Mouse (Mus musculus) G1E-ER4 (cell line): ENCODE measurements around the gene D17H6S53E. TPM values are rescaled to one million over a fixed set of nuclear protein-coding genes. Genes with fewer than 3 reads are reported as not detected.

Experiments
- GATA1 ChIP-seq: IDR thresholded peaks from one replicate; pipeline ENCODE4 v1.8.0; 2012; ENCODE audit warnings: low read length, inconsistent platforms
- polyA plus RNA-seq: library from polyadenylated mRNA; stranded (reverse); fragments of >175 nt; gene quantifications from 2 replicates; pipeline ENCODE4 v1.2.3, GENCODE M21; 2012

D17H6S53E gene
- polyA plus RNA-seq: 11.4 and 13.3 TPM in 2 replicates

DNA sequence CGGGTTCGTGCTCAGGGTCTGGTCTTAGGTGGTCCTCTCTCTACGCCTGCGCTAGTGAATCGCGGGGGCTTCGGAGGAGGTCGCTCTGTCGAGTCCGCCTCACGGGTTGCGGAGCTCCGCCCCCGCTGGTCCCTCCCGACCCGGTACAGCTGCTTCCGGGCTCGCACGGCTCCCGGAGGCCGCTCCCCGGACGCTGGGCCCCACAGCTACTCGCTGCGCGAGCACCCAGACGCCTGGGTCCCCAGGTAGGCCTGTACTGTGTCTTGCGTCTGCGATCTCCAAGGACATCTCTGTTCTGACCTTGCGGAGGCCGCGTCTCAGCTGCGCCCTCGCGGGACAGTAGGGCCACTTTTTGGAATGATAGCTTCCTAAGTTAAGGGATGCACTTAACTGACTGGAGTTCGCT is at the start of gene D17H6S53E:
Gene D17H6S53E, plus strand, starts transcription at position 168 of the 406 bp plus-strand sequence.
- TF ChIP-seq GATA1: no peak

DNA sequence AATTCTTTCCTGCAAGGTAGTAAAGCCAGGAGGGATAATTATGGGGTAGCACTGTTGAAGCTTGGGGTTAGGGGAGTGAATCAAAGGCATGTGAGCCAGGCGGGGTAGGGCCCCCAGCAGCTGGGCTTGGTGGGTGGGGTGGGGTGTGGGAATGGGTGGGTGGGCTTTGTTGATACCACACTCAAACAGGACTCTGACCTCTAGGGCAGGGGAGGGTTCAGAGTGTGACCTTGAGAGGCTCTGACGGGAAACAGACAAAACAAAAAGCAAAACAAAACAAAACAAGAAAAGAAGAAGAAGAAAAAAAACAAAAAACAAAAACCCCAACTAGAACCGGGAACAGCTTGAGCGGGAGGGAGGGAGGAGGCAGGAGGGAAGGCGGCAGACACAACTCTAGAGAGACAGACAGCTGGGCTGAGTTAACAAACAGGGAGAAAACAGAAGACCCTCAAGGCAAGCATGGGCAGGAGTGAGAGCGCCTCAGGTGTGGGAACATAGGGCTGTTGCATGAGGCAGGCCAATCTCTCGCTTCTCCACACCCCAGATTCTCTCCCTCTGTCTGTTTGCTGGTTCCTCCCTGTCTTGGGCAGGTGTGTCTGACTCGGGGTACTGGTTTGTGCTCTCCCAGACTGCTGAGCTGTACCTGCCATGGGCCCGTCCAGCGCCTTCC is 49.5 kb upstream of the D17H6S53E start, which contains the start of gene Ly6g6e:
Gene Ly6g6e, plus strand, starts transcription at position 396 of the 670 bp plus-strand sequence.
- TF ChIP-seq GATA1: no peak

- no peak for TF ChIP-seq GATA1
Observed at GRCm38 (mm10) chr17:35077285-35077684, 48.9 kb upstream of the D17H6S53E start.

GRCm38 (mm10) chr17:35077786-35078233 is 48.4 kb upstream of the D17H6S53E start, which contains the start of gene Ly6g6d:
Ly6g6d (minus strand) TSS chr17:35078065.
- no peak for TF ChIP-seq GATA1

GRCm38 (mm10) chr17:35079778-35080177 is 46.4 kb upstream of the D17H6S53E start:
- peak; percentile 99 for TF ChIP-seq GATA1

GRCm38 (mm10) chr17:35080248-35080647 is 45.9 kb upstream of the D17H6S53E start:
- TF ChIP-seq GATA1: no peak

GRCm38 (mm10) chr17:35080710-35081109 is 45.5 kb upstream of the D17H6S53E start:
- no peak for TF ChIP-seq GATA1

DNA sequence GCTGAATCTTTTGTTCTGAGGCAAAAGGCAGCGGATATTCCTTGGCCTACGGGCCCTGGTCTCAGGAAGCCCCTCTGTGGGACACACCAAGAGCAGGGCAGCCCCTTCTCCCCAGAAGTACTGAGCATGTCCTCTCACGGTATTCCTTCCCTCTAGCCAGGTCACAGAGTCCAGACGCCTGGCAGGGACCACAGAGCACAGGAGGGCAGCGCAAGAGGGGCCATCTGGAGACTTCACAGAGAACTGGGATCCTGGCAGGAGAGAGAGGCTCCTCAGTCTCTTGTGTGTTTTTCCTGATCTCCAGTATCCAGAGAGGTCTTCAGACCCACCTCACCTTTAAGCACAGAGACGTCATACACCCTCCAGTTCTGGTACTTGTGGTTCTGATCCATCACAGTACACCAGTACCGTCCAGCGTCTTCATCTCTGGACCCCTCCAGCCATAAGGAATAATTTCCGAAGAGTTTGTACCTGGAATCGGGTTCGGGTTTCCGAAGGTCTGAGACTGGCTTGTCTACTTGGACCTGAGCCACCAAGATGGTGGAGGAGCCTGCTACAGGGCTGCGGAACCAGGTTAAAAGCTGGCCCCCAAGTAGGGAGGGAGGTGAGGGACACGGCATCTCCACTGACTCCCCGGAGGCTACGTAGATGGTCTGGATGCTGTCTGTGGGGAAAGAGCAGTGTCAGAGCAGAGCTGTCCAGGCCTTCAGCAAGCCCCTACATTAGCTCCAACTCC is 43.2 kb upstream of the D17H6S53E start:
- no peak for TF ChIP-seq GATA1

- TF ChIP-seq GATA1: no peak
Observed at GRCm38 (mm10) chr17:35083929-35084497, 42.2 kb upstream of the D17H6S53E start.

DNA sequence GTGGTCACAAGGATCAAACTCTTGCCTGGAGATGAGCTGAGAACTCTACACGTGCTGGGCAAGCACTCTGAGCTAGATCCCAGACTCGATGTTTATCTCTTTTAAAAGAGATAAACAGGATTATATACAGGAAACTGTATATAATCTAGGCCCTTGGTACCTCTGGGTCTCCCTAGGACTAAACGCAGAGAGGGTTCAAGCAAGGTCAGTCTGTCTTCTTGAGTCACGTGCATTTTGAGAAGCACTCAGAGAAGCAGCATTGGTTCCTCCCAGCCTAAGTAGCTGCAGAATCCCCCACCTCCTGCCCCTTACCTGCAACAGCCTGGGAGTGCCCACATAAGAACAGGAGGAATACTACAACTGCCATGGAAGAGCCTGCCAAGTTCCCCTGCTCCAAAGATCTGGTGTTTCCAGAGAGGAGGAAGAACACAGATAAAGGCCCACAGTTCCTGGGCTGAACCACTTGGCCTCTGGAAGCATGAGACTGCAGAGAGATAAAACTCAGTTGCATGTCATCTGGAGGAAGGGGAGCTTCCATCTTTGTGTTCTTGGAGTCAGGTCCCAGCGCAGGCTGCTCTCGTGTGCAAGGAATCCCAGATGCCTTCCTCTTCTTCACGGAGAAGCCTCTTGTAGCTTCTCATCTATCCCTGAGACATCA is 40.8 kb upstream of the D17H6S53E start, which contains the start of gene Ly6g6f:
Gene Ly6g6f, minus strand, starts transcription at position 403 of the 658 bp plus-strand sequence.
- no peak for TF ChIP-seq GATA1

DNA sequence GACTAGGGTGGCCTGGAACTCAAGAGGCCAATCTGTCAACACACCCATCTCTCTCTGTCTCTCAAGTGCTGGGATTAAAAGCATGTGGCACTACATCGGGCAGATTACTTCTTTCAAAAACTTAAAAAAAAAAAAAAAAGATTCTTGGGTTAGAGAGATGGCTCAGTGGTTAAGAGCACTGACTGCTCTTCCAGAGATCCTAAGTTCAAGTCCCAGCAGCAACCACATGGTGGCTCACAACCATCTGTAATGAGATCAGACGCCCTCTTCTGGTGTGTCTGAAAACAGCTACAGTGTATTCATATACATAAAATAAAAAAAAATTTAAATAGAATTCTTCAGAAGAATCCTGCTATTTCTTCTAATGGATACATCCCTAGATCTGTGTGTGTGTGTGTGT is 38.0 kb upstream of the D17H6S53E start:
- no peak for TF ChIP-seq GATA1

- no peak for TF ChIP-seq GATA1
Observed at GRCm38 (mm10) chr17:35088825-35089644, 37.1 kb upstream of the D17H6S53E start, which contains the start of gene Abhd16a. Abhd16a (plus strand) TSS chr17:35089263.

DNA sequence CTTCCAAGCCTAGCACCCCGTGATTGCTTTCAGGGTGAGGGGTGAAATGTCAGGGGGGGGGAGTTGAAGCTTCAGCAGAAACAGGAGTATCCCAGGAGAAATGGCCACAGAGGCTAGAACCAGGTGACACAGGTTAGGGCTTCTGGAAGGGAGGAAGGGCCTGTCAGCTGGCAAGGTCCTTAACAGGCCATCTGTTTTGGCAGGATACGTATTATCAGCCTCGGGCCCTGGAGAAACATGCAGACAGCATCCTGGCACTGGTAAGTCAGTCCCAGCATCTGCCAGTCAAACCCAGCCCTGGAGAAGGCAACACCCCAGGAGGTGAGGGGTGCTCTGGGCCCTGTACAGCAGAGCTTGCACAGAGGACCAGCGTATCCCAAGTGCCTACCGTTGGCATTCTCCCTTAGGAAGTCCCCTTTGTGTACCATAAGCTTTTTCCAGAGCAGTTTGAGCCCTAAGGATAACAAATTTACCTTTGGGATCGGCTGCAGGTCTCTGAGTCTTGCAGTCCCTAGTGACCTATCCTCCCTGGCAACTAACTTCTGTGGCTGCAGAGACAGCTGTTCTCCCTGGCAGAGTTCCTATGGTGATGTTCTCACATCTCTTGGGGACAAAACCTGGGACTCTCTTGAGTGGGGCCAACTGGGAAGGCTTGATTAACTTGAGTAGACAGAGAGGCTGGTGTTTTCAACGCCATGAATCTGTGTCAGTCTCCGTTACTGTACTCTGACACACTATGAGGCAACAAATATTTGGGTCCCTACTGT is 35.8 kb upstream of the D17H6S53E start:
- no peak for TF ChIP-seq GATA1
